Mouse (Mus musculus): Measurements from ENCODE around the gene Nat8f4.
"Not testable (repeated sequence)": the region's sequence is repeated elsewhere in the genome, so short reads cannot be mapped to it uniquely, and the experiment has no call there.

Nat8f4 gene

GRCm38 (mm10) chr6:85902303-85902702, 2.4 kb downstream of the Nat8f4 start:
- no peak for DNase-seq (ENCODE audit: low read depth, low spot score)

- not testable (repeated sequence) for DNase-seq (ENCODE audit: low read depth, low spot score)
These were observed 5.8 kb downstream of the Nat8f4 start for GRCm38 (mm10) chr6:85898596-85899475.

DNA sequence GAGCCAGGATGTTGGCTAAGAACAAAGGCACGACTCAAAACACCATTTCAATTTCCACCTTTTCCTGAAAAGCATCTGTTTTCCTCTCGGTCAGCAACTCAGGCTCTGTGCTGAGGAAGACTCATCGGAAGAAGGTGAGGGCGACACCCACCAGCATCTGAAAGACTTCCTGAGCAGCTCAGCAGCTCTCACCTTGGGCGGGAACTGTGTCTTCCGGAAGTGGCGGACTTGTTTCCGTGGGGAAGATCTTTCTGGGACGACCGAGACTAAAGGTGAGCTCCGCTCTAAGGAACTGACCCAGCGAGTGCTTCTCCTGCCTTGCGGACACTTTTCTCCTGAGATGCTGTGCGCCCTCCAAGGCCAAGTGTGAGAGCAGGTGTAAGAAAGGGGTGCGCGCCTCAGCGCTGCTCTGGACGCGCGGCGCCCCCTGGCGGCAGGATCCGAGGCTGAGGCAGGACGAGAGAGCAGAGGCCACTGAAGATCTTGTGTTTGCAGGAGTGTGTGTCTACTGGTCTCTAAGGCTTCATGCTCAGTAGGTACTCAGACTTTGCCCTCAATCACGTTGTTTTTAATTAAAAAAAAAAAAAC, 9.5 kb downstream of the Nat8f4 start:
- not testable (repeated sequence) for DNase-seq (ENCODE audit: low read depth, low spot score)

- DNase-seq (ENCODE audit: low read depth, low spot score) = no peak
These were observed 15.7 kb downstream of the Nat8f4 start for GRCm38 (mm10) chr6:85888961-85889360.

DNA sequence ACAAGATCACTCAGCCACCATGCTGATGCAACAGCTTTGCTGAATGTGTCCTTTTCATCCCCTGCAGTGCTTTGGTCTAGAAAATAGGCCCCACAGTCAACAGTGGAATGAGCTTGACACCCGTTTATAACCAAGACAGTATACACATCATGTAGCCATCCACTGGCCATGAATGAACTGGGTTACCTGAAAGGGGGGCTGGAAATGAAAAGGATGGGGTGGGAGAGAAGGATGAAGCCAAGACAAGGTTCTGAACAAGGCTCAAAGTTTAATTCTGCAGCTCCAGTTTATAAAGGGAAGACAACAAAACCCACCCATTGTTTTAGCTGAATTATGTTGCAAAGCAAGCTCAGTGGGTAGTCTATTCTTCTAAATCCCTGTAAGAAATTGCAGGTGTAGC, 20.4 kb downstream of the Nat8f4 start:
- no peak for DNase-seq (ENCODE audit: low read depth, low spot score)

- DNase-seq (ENCODE audit: low read depth, low spot score) = not testable (repeated sequence)
These were observed 21.4 kb downstream of the Nat8f4 start for GRCm38 (mm10) chr6:85883246-85883645.

DNA sequence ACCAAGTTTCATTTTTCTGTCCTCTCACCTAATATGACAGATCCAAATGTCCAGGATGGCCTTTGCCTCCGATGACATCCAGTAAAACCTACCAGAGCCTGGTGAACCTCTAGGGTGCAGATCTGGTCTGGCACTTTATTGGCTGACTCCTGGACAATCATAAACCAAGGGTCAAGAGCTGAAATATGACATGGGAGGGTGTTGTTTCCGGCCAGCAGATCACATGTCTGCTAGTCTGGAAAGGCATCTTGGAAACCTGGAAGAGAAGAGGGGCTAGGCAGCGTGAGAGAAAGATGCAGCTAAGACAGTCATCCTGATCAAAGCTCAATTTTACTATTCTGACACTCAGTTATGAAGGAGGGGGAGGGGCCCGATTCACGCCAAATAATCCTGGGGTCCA, 35.7 kb downstream of the Nat8f4 start, which contains the start of gene Nat8f2:
TSS of gene Nat8f2 (minus strand) at position 153 of the 400 bp plus-strand sequence.
- DNase-seq (ENCODE audit: low read depth, low spot score) = not testable (repeated sequence)

DNA sequence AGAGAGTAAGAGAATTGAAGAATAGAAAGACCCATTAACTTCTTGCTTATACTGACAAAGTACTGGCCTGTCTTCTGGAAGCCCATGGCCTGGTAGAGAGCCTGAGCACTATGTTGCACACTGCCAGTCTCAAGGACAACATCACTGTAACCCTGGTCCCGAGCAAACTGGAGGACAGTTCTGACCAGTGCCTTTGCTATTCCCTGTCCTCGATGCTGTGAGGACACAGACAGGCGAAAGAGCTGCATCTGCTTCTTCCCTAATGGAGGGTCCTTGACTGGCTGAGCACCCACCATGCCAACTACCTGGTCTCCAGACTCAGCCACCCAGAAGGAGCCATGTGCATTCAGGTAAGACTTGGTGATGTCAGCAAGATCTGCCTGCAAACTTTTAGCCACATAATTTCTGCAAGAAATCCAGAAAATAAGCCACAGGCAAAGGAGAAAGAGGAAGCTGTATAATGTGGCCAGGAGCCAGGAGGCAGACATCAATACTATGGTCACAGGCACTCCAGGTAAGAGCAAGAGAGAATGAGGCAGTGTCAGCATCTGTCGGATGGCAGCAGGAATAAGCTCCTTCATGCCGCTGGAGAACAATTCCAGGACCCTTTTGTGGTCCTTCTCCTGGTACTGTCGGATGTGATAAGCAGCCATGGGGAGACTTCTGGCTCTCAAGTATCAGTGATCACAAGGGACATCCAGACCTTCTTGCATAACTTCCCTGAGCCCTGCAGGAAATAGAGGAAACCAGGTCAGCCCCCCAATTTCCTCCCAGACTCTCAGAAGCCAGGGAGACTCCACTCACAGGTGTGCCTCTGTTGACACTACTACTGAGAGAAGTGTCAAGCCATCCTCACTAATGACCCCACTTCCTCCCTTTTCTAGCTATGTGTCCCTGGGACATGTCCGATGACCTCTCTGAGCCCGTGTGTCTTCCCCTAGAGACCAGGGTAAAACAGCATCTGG, 36.7 kb downstream of the Nat8f4 start:
- no peak for DNase-seq (ENCODE audit: low read depth, low spot score)

GRCm38 (mm10) chr6:85866995-85867394, 37.7 kb downstream of the Nat8f4 start:
- DNase-seq (ENCODE audit: low read depth, low spot score) = not testable (repeated sequence)

DNA sequence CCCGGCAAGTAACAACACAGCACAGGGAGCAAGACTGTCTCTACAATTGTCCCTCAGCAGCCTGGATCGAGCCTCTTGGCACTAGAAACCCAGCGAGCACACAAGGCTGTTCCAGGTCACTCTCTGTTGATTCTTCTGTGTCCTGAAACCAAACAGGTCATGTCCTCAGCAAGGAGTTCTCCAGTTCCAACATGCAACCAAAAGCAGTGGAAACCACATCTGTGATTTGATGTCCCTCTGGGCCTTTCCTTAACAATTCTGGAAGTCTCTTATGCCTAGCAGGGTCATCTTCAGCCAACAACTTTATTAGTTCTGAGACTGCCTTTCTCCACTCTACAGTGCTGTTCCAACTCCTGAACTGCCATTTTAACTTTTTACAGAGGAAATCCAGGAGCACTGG, 38.5 kb downstream of the Nat8f4 start:
- not testable (repeated sequence) for DNase-seq (ENCODE audit: low read depth, low spot score)

DNA sequence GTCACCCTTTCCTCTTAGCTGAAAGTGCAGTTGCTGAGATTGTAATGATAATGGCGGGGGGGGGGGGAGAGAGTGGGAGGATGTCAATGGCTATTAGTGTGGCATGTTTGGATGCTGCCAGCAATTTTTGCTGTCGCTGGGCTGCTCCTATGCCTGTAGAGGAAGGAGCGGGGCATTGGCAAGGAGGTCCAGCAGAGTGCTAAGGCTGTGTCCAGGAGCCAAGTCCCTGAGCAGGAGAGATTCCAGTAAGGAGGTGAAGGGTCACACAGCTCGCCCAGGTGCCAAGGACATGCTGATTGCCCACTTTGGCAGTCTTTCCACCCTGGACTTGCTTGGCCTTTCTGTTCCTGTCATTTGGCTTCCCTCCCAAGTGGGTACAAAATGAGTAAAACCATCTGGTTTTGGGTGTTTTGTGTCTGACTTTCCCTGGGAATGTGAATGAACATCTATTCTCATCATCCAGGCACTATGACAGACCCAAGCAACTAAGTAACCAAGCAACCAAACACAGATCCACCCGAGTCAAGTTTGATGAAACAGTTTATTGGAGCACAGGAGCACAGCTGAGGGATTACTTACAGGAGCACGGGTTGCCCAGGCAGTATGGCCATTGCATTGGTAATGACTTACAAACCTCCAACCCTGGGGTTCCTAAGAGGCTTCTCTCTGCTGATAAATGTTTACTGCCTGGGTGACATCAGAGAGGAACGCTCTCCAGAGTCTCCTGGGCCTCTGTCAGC, 39.6 kb downstream of the Nat8f4 start:
- not testable (repeated sequence) for DNase-seq (ENCODE audit: low read depth, low spot score)

GRCm38 (mm10) chr6:85863840-85864239, 40.8 kb downstream of the Nat8f4 start:
- DNase-seq (ENCODE audit: low read depth, low spot score) = no peak

DNA sequence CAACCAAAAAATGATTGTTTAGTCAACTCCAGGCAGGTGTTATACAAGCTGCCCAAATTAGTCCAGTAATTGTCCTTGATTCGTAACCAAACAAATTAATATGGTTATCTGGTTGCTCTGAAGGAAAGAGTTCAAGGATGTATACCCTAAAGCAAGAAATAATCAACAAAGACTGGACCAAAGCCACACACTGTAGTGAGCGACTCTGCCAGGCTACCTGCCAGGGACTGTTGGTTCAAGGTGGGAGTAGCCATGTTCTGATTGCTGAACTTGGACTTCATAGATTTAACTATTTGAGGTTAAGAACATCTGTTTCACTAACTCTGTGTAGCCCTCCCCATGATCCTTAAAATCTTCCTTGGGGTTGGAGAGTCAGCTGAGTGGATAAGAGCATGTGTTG, 41.5 kb downstream of the Nat8f4 start:
- no peak for DNase-seq (ENCODE audit: low read depth, low spot score)

DNA sequence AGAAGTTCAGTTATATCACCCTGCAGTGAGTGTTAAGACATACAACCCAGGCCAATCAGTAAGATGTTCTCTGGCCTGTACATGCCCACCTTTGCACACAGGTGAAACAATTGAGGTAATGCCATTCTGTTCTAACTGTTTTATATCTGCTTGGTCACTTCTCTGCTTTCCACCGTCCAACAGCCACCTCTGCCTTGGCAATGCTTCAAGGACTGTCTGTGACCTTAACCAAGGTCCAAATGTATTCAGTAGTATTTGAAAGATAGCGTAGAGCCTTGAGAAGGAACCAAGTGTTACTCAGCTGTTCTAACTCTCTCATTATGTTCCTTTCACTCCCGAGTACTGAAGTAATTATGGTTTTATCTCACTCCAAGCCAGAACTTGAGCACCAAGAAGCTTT, 42.1 kb downstream of the Nat8f4 start:
- no peak for DNase-seq (ENCODE audit: low read depth, low spot score)

DNA sequence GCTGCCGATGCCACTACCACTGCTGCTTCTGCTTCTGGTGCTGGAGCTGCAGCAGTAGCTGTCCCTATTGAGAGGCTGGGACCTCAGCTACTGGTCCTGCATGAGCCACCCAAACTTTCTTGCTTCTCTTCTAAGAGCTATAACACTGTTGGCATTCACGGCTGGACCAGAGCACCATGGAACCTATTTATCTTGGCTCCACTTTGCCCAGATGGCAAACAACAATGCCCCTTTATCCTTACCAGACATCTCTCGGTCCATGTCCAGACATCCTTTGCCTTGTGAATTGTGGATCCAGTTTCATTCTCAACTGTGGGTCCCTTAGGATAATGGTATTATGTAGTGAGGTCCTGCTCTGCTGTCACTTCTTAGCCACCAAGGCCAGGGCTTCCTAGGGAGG, 43.4 kb downstream of the Nat8f4 start:
- no peak for DNase-seq (ENCODE audit: low read depth, low spot score)

GRCm38 (mm10) chr6:85856194-85856678, 48.4 kb downstream of the Nat8f4 start:
- DNase-seq (ENCODE audit: low read depth, low spot score) = no peak

DNA sequence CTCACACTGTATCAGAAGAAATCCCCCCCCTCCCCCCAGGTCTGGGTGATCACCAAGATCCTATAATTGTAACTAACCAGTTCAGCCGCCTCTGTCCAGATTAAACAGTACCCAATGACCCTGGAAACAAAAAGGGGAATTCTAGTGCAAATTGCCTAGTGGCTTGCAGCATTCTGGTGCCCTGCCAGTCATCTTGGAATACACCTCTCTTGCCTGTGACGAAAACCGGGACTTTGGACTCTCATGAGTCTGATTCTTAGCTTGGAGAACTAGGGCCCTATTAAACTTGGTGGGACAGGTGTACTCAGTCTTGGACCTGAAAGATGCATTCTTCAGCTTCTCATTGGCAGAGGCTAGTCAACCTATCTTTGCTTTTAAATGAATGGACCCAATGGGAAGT, 51.2 kb downstream of the Nat8f4 start:
- DNase-seq (ENCODE audit: low read depth, low spot score) = no peak

DNA sequence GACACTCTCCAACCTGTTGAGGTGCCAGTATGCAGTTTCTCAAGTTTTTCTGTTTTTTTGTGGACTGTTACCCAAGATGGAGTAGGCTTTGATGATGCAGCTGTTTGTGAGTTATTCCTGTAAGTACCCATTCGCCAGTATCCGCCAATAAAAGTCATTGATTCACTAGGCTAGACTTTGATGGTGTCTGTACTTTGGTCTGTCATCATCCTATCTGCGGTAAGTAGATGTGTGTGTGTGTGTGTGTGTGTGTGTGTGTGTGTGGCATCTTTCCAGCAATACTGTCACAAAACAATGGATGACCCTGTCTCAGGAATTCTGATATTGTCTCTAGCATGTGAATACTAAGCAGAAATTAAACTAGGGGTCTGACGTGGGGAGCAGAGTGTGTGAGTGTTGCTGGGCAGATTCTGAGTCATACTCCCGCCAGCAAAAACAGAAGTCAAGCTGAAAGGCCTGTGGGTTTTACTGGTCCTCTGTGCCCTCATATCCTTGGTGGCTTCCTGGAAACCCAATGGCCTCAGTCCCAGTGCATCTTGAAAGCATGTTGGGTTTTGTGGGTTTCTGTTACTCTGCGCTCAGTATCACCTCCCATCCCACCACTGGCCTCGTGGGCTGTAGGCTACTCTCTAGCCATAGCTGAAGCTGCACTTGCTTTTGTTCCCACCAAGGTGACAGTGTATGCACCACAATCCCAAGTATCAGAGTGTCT, 53.5 kb downstream of the Nat8f4 start:
- DNase-seq (ENCODE audit: low read depth, low spot score) = no peak

DNA sequence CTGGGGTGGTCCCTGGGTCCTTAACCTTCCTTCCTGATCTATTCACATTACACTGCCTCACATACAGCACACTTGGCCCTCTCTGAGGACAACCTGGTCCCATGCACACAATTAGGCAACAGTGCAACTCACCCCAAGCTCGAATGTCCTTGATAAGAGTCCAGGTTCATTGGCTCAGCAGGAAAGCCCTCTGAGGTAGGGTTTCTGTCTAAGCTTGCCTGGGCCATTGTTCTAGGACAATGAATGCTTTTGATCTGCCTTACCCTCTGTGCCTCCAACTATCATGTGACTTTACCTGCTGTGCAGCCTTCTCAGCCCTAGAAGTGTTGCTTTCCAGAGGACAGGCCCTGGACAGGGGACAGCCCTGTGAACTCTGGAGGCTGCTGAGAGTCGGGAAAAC, 55.4 kb downstream of the Nat8f4 start:
- DNase-seq (ENCODE audit: low read depth, low spot score) = no peak

Data from brain, embryonic 18.5 days (tissue).